Mouse (Mus musculus): Measurements from ENCODE around the gene Wfdc15a. TPM values are rescaled to one million over a fixed set of nuclear protein-coding genes. Genes with fewer than 3 reads are reported as not detected.

Wfdc15a gene
- total and polyA plus RNA-seq, 2 experiments from 2014 or later, result not detected

GRCm38 (mm10) chr2:164150086-164150760, 49.7 kb downstream of the Wfdc15a start:
- Histone ChIP-seq H3K4me3 (ENCODE audit: low read depth, low read length) (no peak overlapping the region), H3K36me3 (ENCODE audit: insufficient read depth) (peaks cover 31% of the 10 kb centered on the region), H3K27me3 (ENCODE audit: insufficient read depth, low read length) (no peaks in the 10 kb centered on the region), H3K9me3 (ENCODE audit: low read length) (no peaks in the 10 kb centered on the region), H3K4me1 (ENCODE audit: insufficient read depth) (no peaks in the 10 kb centered on the region), H3K9ac (no peak overlapping the region), H3K4me2 (ENCODE audit: low read depth) (no peak overlapping the region), H3K27ac (ENCODE audit: low read depth, low read length) (0 out of 2 replicates have a peak overlapping the region, but pooled peaks have one; percentile 4)
- DNase-seq, result no peak
- WGBS, result 48% methylated on average over 14 of the region's 14 CpGs
- ATAC-seq, result peak; percentile 23
- TF ChIP-seq CTCF (IDR thresholded peaks at IDR 0.05; ENCODE audit: low read depth), result no peak

Other genes with a start within 250 kb of the Wfdc15a start
- 161 and 171 TPM in 2 replicates for gene Ywhab, start 205.2 kb downstream of the Wfdc15a start, total RNA-seq (2014; rRNA removed)
- gene Ywhab, start 205.2 kb downstream of the Wfdc15a start, polyA plus RNA-seq (2015; fragmentation: Nextera tagmentation; extraction: Ambion mirVana), result 510 and 620 TPM in 2 replicates
- gene Pabpc1l, start 174.7 kb downstream of the Wfdc15a start, total RNA-seq (2014; rRNA removed), result 0.71 and 1.1 TPM in 2 replicates
- 1.8 and 2.6 TPM in 2 replicates for gene Pabpc1l, start 174.7 kb downstream of the Wfdc15a start, polyA plus RNA-seq (2015; fragmentation: Nextera tagmentation; extraction: Ambion mirVana)
- gene Stk4, start 129.8 kb downstream of the Wfdc15a start, total RNA-seq (2014; rRNA removed), result 33.5 and 36.1 TPM in 2 replicates
- 17.4 and 19.3 TPM in 2 replicates for gene Stk4, start 129.8 kb downstream of the Wfdc15a start, polyA plus RNA-seq (2015; fragmentation: Nextera tagmentation; extraction: Ambion mirVana)
- gene Tomm34, start 129.0 kb downstream of the Wfdc15a start, total RNA-seq (2014; rRNA removed), result 37.2 and 42.2 TPM in 2 replicates
- gene Tomm34, start 129.0 kb downstream of the Wfdc15a start, polyA plus RNA-seq (2015; fragmentation: Nextera tagmentation; extraction: Ambion mirVana), result 49.4 and 54.2 TPM in 2 replicates
- 12.8 and 15.4 TPM in 2 replicates for gene Kcns1, start 29.0 kb downstream of the Wfdc15a start, total RNA-seq (2014; rRNA removed)
- 2.4 and 3.5 TPM in 2 replicates for gene Kcns1, start 29.0 kb downstream of the Wfdc15a start, polyA plus RNA-seq (2015; fragmentation: Nextera tagmentation; extraction: Ambion mirVana)
- not detected in 2 replicates for gene Wfdc5, start 17.4 kb downstream of the Wfdc15a start, total RNA-seq (2014; rRNA removed)
- gene Wfdc5, start 17.4 kb downstream of the Wfdc15a start, polyA plus RNA-seq (2015; fragmentation: Nextera tagmentation; extraction: Ambion mirVana), result not detected in 2 replicates
- gene Wfdc12, start 9.5 kb downstream of the Wfdc15a start, total RNA-seq (2014; rRNA removed), result not detected in 2 replicates
- not detected in 2 replicates for gene Wfdc12, start 9.5 kb downstream of the Wfdc15a start, polyA plus RNA-seq (2015; fragmentation: Nextera tagmentation; extraction: Ambion mirVana)
- gene Wfdc15b, start 21.5 kb upstream of the Wfdc15a start, total RNA-seq (2014; rRNA removed), result not detected in 2 replicates
- gene Wfdc15b, start 21.5 kb upstream of the Wfdc15a start, polyA plus RNA-seq (2015; fragmentation: Nextera tagmentation; extraction: Ambion mirVana), result not detected in 2 replicates
- not detected in 2 replicates for gene Svs2, start 38.3 kb upstream of the Wfdc15a start, total RNA-seq (2014; rRNA removed)
- not detected in 2 replicates for gene Svs2, start 38.3 kb upstream of the Wfdc15a start, polyA plus RNA-seq (2015; fragmentation: Nextera tagmentation; extraction: Ambion mirVana)
- gene Svs3b, start 56.5 kb upstream of the Wfdc15a start, total RNA-seq (2014; rRNA removed), result not detected in 2 replicates
- not detected in 2 replicates for gene Svs3b, start 56.5 kb upstream of the Wfdc15a start, polyA plus RNA-seq (2015; fragmentation: Nextera tagmentation; extraction: Ambion mirVana)
- gene Svs4, start 78.3 kb upstream of the Wfdc15a start, total RNA-seq (2014; rRNA removed), result not detected in 2 replicates
- not detected in 2 replicates for gene Svs4, start 78.3 kb upstream of the Wfdc15a start, polyA plus RNA-seq (2015; fragmentation: Nextera tagmentation; extraction: Ambion mirVana)
- gene Svs3a, start 89.1 kb upstream of the Wfdc15a start, total RNA-seq (2014; rRNA removed), result not detected in 2 replicates
- not detected in 2 replicates for gene Svs3a, start 89.1 kb upstream of the Wfdc15a start, polyA plus RNA-seq (2015; fragmentation: Nextera tagmentation; extraction: Ambion mirVana)
- not detected in 2 replicates for gene Svs6, start 116.6 kb upstream of the Wfdc15a start, total RNA-seq (2014; rRNA removed)
- not detected in 2 replicates for gene Svs6, start 116.6 kb upstream of the Wfdc15a start, polyA plus RNA-seq (2015; fragmentation: Nextera tagmentation; extraction: Ambion mirVana)
- gene Svs5, start 132.6 kb upstream of the Wfdc15a start, total RNA-seq (2014; rRNA removed), result not detected in 2 replicates
- gene Svs5, start 132.6 kb upstream of the Wfdc15a start, polyA plus RNA-seq (2015; fragmentation: Nextera tagmentation; extraction: Ambion mirVana), result not detected in 2 replicates
- not detected in 2 replicates for gene Slpi, start 189.0 kb upstream of the Wfdc15a start, total RNA-seq (2014; rRNA removed)
- gene Slpi, start 189.0 kb upstream of the Wfdc15a start, polyA plus RNA-seq (2015; fragmentation: Nextera tagmentation; extraction: Ambion mirVana), result 0.71 and 0.77 TPM in 2 replicates
- 0.46 TPM in 1 of 2 replicates, not detected in the other for gene Rbpjl, start 203.0 kb upstream of the Wfdc15a start, total RNA-seq (2014; rRNA removed)
- gene Rbpjl, start 203.0 kb upstream of the Wfdc15a start, polyA plus RNA-seq (2015; fragmentation: Nextera tagmentation; extraction: Ambion mirVana), result 0.17 and 0.33 TPM in 2 replicates
- gene Matn4, start 205.0 kb upstream of the Wfdc15a start, total RNA-seq (2014; rRNA removed), result 6.2 and 6.3 TPM in 2 replicates
- 3.3 and 7.1 TPM in 2 replicates for gene Matn4, start 205.0 kb upstream of the Wfdc15a start, polyA plus RNA-seq (2015; fragmentation: Nextera tagmentation; extraction: Ambion mirVana)
- gene Sdc4, start 243.8 kb upstream of the Wfdc15a start, total RNA-seq (2014; rRNA removed), result 11.8 and 14.0 TPM in 2 replicates
- gene Sdc4, start 243.8 kb upstream of the Wfdc15a start, polyA plus RNA-seq (2015; fragmentation: Nextera tagmentation; extraction: Ambion mirVana), result 8.0 and 16.5 TPM in 2 replicates